Mouse (Mus musculus) megakaryocyte-erythroid progenitor cell, adult 5-6 weeks (primary cell): ENCODE data around the gene Tmem107. TPM values are rescaled to one million over a fixed set of nuclear protein-coding genes. Genes with fewer than 3 reads are reported as not detected.

ENCODE experiments used
- ATAC-seq: replicated peaks from 2 replicates; pipeline ENCODE4 v1.8.0; 2016; ENCODE audit warnings: mild to moderate bottlenecking, inconsistent platforms; ENCODE audit not compliant: severe bottlenecking, poor library complexity, low FRiP score, low TSS enrichment
- total RNA-seq, 2 experiments: library from RNA; stranded (forward) in 1 of 2; stranded (reverse) in 1 of 2; fragments of 200-1000, 215-1000 nt in 1 of 2; fragments of >200 nt in 1 of 2; fragmentation: Nextera tagmentation in 1 of 2; gene quantifications; 2 replicates each; pipeline ENCODE4 v1.2.3; 2014 to 2017

Tmem107 gene
- total RNA-seq, 2 experiments from 2014 or later = 33.4 to 33.8 TPM

GRCm38 (mm10) chr11:69058729-69059356 lies 11.8 kb upstream of the Tmem107 start:
- no peak for ATAC-seq

- ATAC-seq = peak; percentile 86
Observed at GRCm38 (mm10) chr11:69059357-69059974, 11.1 kb upstream of the Tmem107 start, which contains the start of gene Borcs6. Gene Borcs6 (plus strand): TSS chr11:69059717.

GRCm38 (mm10) chr11:69059975-69060411 lies 10.6 kb upstream of the Tmem107 start:
- no peak for ATAC-seq

- no peak for ATAC-seq
Observed at GRCm38 (mm10) chr11:69060448-69061254, 10.0 kb upstream of the Tmem107 start.

GRCm38 (mm10) chr11:69061255-69061912 lies 9.2 kb upstream of the Tmem107 start:
- no peak for ATAC-seq

DNA sequence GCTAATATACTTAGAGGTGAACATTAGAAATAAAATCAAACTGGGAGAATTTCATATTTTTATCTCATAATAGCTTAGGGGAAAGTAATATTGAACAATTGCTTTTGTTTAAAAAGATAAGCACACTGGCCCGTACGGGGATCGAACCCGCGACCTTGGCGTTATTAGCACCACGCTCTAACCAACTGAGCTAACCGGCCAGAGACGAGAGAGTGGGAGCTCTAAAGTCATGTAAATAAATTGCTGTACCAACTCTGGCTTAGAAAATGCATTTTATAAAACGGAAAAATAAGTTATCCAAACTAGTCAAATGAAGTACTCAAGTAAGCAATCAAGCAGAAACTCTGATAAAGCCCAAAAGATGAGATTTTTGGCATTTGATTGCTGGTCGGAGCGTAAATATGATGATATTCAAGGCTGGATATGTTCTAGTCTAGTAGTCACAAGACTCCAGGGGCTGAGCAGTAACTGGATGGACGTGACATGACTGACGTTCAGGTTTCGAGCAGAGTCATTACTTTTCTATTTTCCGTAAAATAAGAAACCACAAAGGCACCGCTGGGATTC lies 8.3 kb upstream of the Tmem107 start:
- peak; percentile 36 for ATAC-seq

DNA sequence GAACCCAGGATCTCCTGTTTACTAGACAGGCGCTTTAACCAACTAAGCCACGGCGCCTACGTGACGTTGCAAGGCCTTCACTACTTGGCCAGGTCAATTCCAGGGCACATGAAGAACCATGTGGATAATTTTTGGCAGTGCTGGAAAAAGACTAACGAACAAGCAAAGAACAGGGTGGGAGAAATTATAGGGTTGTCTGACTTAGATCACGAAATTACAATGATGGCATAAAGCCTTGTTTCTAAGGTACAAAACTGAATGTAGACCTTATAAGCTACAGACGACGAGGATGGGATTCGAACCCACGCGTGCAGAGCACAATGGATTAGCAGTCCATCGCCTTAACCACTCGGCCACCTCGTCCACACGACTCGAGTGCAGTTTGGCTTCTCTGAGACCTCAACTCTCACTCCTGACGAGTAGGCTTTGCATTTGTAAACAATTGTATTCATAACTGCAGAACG lies 7.8 kb upstream of the Tmem107 start:
- peak; percentile 28 for ATAC-seq

DNA sequence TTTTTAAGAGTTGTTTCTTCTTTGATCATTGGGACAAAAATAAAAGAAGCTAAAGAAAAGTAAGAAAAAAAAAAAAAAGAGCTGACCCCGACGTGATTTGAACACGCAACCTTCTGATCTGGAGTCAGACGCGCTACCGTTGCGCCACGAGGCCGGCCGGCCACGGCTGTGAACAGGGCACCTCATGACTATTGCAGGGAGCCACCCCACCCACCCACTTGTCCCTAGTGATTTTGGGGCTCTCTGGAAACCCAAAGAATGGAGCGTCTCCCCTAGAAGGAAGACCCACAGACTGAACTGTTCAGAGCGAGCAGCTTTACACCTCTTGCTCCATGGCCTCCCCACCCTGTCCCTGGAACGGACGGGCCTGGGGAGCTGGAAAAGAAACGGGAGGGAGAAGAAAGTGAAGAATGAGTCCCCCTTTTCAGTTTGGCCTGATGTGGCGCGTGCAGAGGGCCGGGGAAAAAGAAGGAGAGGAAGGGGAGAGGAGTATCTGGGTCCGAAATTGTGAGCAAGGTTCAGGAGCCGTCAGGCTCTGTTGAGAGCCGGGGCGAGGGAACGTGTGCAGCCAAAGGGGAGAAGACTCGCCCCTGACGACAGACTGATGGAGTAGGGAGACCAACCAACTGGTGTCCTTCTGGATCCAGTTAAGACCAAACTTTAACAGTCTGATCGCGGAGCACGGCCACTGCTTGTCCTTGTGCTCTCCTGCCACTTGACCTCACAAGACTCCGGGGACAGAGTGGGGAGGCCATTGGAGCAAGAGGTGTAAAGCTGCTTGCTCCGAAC lies 7.0 kb upstream of the Tmem107 start:
- no peak for ATAC-seq

- ATAC-seq = no peak
Observed at GRCm38 (mm10) chr11:69064259-69065133, 6.1 kb upstream of the Tmem107 start.

DNA sequence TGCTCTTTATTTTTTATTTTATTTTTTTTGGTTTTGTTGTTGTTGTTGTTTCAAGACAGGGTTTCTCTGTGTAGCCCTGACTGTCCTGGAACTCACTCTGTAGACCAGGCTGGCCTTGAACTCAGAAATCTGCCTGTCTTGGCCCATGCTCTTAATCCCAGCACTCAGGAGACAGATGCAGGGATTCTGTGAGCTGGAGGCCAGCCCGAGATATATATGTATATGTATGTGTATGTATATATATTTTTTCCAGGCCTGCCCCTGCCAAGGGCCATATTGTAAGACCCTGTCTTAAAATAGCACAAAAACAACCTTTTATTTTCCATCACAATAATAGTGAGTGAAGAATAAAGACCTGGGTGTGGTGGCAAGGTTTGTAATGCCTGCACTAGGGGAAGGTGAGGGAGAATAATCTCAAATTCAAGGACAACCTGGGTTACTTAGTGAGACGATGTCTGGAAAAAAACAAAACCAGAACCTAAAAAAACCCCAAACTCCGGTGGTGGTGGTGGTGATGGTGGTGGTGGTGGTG lies 5.1 kb upstream of the Tmem107 start:
- ATAC-seq = no peak

DNA sequence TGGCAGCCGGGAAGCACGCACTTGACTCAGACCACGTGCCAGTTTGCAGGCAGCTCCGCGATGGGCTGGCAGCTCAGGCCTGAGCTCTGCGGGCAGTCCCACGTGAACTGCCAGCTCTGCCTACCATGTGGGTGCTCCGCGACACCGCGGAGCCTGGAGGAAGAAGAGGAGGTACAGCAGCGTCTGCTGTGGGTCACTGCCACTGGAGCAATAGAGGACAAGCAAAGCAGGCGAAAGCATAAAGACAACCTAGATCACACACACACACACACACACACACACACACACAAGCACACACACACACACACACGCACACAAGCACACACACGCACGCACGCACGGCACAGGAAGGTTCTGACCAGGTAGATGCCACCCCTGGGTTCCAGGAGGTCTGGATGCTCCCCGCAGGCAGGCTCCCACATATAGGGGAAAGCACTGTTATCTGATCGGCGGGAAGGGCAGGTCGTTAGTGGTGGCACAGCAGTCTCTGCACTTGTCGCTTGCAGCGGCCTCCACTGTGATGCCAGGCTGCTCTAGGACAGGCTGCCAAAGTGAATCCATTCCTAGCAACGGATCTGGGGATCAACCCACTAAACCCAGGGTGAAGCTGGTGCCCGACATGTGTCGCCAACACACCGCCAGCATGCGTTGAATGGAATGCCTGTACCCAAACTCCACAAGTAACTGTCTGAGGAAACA lies 4.3 kb upstream of the Tmem107 start:
- ATAC-seq = peak; percentile 44

DNA sequence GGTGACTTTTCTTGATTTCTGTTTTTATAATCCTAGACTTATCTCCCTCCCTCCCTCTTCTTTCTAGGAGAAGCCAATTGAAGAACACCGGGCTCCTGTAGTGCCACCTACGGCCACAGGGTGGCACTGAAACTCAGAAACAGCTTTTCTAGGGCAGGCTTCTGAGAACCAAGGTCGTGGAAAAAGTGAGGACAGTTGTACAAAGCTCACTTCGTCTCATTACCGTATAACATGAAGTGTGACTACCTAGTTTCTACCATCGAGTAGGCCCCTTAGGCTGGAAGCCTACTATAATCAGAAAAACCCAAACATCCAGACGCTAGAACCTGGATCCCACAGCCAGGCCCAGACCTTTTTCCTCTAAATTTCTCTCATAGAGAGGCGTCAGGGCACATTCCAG lies 3.6 kb upstream of the Tmem107 start:
- no peak for ATAC-seq

DNA sequence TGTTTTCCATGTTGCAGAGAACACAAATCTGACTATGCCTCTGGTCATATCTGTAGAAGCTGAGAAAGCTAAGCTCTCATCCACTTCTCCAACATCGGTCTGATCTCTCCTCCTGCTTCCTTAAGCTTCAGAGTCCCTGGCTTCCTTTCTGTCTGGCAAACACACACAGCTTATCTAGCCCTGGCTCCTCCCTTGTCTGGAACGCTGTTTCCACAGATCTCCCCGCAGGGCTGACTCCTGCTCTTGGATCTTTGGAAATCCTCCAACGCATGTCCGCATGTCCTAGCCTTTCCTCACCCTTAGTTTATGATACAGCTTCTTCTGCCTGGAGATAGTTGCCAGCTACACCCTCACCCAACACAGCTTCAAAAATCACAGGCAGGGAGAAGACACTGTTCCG lies 3.0 kb upstream of the Tmem107 start:
- ATAC-seq = no peak

GRCm38 (mm10) chr11:69070093-69070492 lies 513 bp upstream of the Tmem107 start:
- ATAC-seq = no peak

GRCm38 (mm10) chr11:69071262-69071661 lies 656 bp downstream of the Tmem107 start:
- no peak for ATAC-seq

DNA sequence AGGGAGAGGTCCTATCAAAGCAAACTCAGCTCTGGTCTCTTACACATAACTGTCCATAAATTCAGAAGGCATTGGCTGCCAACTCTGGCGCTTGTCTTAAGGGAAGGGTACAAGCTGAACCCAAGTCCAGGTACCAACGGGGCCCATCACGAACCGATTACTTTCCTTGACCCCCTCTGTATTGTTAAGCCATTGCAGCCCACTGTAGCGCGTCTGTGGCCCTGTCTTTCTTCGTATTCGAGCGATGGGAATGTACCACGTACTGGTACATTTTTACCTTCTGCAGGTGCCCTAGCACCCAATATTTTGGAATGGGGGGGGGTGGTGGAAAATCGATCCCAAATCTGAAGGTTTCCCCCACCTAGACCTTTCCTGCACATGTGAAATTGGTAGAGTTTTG lies 1.6 kb downstream of the Tmem107 start:
- ATAC-seq = no peak

DNA sequence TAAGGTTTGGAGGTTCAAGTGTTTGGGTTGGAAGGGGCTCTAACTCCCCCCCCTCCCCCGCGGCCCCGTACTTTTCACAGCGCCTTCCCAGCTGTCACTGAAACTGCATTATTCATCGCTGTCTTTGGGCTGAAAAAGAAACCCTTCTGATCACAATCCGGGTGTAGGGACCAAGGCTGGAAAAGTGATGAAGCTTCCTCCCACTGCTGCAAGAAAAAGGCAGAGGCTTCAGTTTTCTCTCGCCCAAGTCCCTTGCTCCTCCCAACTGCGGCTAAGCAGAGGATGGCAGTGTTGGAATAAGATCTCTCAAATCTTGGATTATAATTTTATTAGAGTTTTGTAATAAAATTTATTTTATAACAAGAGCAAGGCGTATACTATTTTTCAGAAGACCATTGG lies 2.1 kb downstream of the Tmem107 start:
- no peak for ATAC-seq
